Comparison of ENCODE assay signal across 8 mouse cellular contexts in genomic region chr1:36308451-36308901, GRCm38 (mm10). TPM values are rescaled to one million over a fixed set of nuclear protein-coding genes. Genes with fewer than 3 reads are reported as not detected.
DNase-seq lines count a peak whose midpoint lies in the region; ATAC-seq and TF ChIP-seq lines count a peak whose summit lies in the region.

No protein-coding gene starts in this region.

- no peak overlapping the region for H3K27ac ChIP-seq in heart, embryonic 16.5 days (ENCODE audit: low read length)
- peak overlapping the region; percentile 76 for H3K27ac ChIP-seq in liver, embryonic 12.5 days
- no peak overlapping the region for H3K27ac ChIP-seq in olfactory bulb, adult 2 months (ENCODE audit: insufficient read depth, low read depth, low read length)

- WGBS in heart, embryonic 16.5 days: 8% methylated on average over 12 of the region's 12 CpGs
- 7% methylated on average over 12 of the region's 12 CpGs for WGBS in liver, embryonic 12.5 days (ENCODE audit: insufficient replicate concordance)
- WGBS in olfactory bulb, adult 2 months: 17% methylated on average over 12 of the region's 12 CpGs

- peaks cover 27% of the 10 kb centered on the region for H3K4me1 ChIP-seq in heart, embryonic 16.5 days (ENCODE audit: control insufficient read depth, insufficient read depth, low read length)
- peaks cover 25% of the 10 kb centered on the region for H3K4me1 ChIP-seq in liver, embryonic 12.5 days
- peaks cover 23% of the 10 kb centered on the region for H3K4me1 ChIP-seq in olfactory bulb, adult 2 months (ENCODE audit: control insufficient read depth, insufficient read depth, low read length)

- peak; percentile 21 for DNase-seq in kidney, adult 11 months
- no peak for DNase-seq in kidney, postnatal 14 days
- DNase-seq in adrenal gland, postnatal 10 days: no peak
- no peak for DNase-seq in layer of hippocampus, postnatal 25 days (ENCODE audit: extremely low spot score in 1 of 2, low spot score in 1 of 2)

- TF ChIP-seq POLR2A in olfactory bulb, adult 2 months (IDR thresholded peaks at IDR 0.05; ENCODE audit: insufficient read depth, low read depth, low read length): no peak

- H3K9me3 ChIP-seq in heart, embryonic 16.5 days (replicated peaks; ENCODE audit: control insufficient read depth, low read length): no peaks in the 10 kb centered on the region
- H3K9me3 ChIP-seq in liver, embryonic 12.5 days (replicated peaks): no peaks in the 10 kb centered on the region

- peak overlapping the region; percentile 74 for H3K4me3 ChIP-seq in heart, embryonic 16.5 days (ENCODE audit: low read length)
- peak overlapping the region; percentile 71 for H3K4me3 ChIP-seq in liver, embryonic 12.5 days
- H3K4me3 ChIP-seq in olfactory bulb, adult 2 months (ENCODE audit: insufficient read depth, low read depth, low read length): peak overlapping the region; percentile 87

- 0 out of 2 replicates have a peak, but pooled peaks have one; percentile 0 for ATAC-seq in common myeloid progenitor, adult 5-6 weeks (replicated peaks; ENCODE audit: low read depth, poor library complexity, severe bottlenecking)
- no peak for ATAC-seq in heart, embryonic 16.5 days (replicated peaks; ENCODE audit: extremely low read depth, insufficient read depth, low FRiP score)
- no peak for ATAC-seq in liver, embryonic 12.5 days

- peak overlapping the region; percentile 82 for H3K9ac ChIP-seq in heart, embryonic 16.5 days (ENCODE audit: low read length)
- H3K9ac ChIP-seq in liver, embryonic 12.5 days: peak overlapping the region; percentile 77

- peak overlapping the region; percentile 73 for H3K4me2 ChIP-seq in heart, embryonic 16.5 days (ENCODE audit: low read depth, low read length)
- peak overlapping the region; percentile 97 for H3K4me2 ChIP-seq in liver, embryonic 12.5 days

- no peaks in the 10 kb centered on the region for H3K27me3 ChIP-seq in heart, embryonic 16.5 days (ENCODE audit: control insufficient read depth, insufficient read depth, low read length)
- H3K27me3 ChIP-seq in liver, embryonic 12.5 days (replicated peaks): peaks cover 59% of the 10 kb centered on the region

- no peaks in the 10 kb centered on the region; the same call in 1 of the 2 replicates for H3K36me3 ChIP-seq in heart, embryonic 16.5 days (ENCODE audit: control insufficient read depth, insufficient read depth)
- no peaks in the 10 kb centered on the region for H3K36me3 ChIP-seq in liver, embryonic 12.5 days

- TF ChIP-seq CTCF in olfactory bulb, adult 2 months (IDR thresholded peaks at IDR 0.05; ENCODE audit: insufficient read depth, low read depth, low read length): no peak

RNA-seq across cellular contexts. Expression of gene Arid5a, which starts 0.9 kb away (rescaled TPM):
- 14.2 and 23.1 TPM in 2 replicates for total RNA-seq in common myeloid progenitor, adult 5-6 weeks (2017)
- polyA plus RNA-seq in heart, embryonic 16.5 days (2015; fragmentation: Nextera tagmentation; extraction: Ambion mirVana): 14.2 and 17.1 TPM in 2 replicates
- 2.3 and 3.4 TPM in 2 replicates for polyA plus RNA-seq in liver, embryonic 12.5 days (2016; fragmentation: Nextera tagmentation; extraction: Ambion mirVana)
- polyA plus RNA-seq in olfactory bulb, adult 2 months (2012; ENCODE audit: insufficient read depth, insufficient read length, low replicate concordance, missing spikeins): not detected in 2 replicates
- total RNA-seq in adrenal gland, postnatal 10 days (2021): 1 to 10 TPM; 8.9 to 9.2 TPM
- total RNA-seq in layer of hippocampus, postnatal 25 days (2021): 10 to 100 TPM; 11.5 to 16.6 TPM

RNA-seq across cellular contexts. Expression of gene Neurl3, which starts 34.0 kb away (rescaled TPM):
- 20.1 and 22.6 TPM in 2 replicates for total RNA-seq in common myeloid progenitor, adult 5-6 weeks (2017)
- 4.7 and 5.3 TPM in 2 replicates for polyA plus RNA-seq in heart, embryonic 16.5 days (2015; fragmentation: Nextera tagmentation; extraction: Ambion mirVana)
- polyA plus RNA-seq in liver, embryonic 12.5 days (2016; fragmentation: Nextera tagmentation; extraction: Ambion mirVana): 3.4 and 3.7 TPM in 2 replicates
- polyA plus RNA-seq in olfactory bulb, adult 2 months (2012; ENCODE audit: insufficient read depth, insufficient read length, low replicate concordance, missing spikeins): not detected in 2 replicates
- total RNA-seq in adrenal gland, postnatal 10 days (2021): 1 to 10 TPM; 4.9 to 7.4 TPM
- under 1 TPM; 0.42 to 0.68 TPM for total RNA-seq in layer of hippocampus, postnatal 25 days (2021)
